Mouse (Mus musculus) layer of hippocampus, postnatal 14 days (tissue): ENCODE measurements around the gene Tmeff1. TPM values are rescaled to one million over a fixed set of nuclear protein-coding genes. Genes with fewer than 3 reads are reported as not detected.

Experiments
- DNase-seq, 2 experiments: peaks; one replicate each; pipeline ENCODE4 v3.0.0; 2021 to 2022; ENCODE audit warnings: low spot score in 2 of 2, mixed read lengths in 1 of 2
- total RNA-seq, 2 experiments: library from RNA; stranded (reverse); gene quantifications; 2 replicates each; pipeline ENCODE4 v1.2.3; 2021

The Tmeff1 gene
- total RNA-seq, 2 experiments from 2014 or later, result 138 to 147 TPM

DNA sequence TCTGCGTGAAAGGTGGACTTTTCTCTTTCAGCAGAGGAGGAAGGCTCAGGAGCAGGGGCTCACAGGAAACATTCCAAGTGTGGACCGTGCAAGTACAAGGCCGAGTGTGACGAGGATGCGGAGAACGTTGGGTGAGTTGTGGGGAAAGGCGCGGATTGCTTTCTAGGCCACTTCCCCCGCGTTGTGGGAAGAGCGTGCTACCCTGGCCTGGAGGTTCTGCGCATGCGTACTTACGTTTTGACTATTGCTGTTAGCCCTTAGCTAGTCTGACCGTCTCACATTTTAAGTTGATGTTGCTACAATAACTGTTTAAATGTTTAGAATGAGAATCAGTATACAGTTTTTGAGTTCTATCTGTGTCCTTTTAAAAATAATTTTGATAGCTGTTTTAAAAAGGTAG lies 32.2 kb downstream of the Tmeff1 start:
- DNase-seq, result no peak

DNA sequence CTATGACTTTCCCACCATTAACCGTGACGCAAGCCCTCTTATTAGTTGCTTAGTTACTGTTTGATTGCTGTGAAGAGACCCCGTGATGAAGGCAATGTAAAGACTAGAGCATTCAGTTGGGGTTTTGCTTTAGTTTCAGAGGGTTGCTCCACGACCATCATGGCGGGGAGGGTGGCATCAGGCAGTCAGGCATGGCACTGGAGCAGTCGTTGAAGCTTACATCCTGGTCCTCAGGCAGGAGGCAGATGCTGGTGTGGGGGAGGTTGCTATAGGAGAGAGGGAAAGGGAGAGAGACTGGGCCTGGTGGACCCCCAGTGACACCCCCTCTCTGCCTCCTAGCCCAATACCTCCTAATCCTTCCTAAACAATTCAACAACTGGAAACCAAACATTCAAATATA lies 35.1 kb downstream of the Tmeff1 start:
- DNase-seq, result no peak

DNA sequence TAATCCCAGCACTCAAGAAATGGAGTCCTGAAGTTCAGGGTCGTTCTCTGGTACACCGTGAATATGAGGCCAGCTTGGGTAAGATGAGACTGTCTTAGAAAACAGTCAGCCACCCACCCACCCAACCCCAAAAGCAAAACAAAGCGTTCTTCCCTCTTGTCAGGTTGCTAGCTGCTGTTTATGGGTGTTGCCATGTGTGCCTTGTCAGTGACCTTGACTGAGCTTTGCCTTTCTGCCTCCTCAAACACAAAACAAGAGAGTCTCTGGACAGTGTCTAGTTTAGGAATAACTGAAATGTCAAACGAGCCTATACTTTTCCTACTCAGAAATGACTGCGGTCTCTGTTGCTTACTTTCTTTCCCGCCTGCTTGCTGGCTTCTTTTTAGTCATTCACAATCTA lies 37.3 kb downstream of the Tmeff1 start:
- DNase-seq, result no peak

DNA sequence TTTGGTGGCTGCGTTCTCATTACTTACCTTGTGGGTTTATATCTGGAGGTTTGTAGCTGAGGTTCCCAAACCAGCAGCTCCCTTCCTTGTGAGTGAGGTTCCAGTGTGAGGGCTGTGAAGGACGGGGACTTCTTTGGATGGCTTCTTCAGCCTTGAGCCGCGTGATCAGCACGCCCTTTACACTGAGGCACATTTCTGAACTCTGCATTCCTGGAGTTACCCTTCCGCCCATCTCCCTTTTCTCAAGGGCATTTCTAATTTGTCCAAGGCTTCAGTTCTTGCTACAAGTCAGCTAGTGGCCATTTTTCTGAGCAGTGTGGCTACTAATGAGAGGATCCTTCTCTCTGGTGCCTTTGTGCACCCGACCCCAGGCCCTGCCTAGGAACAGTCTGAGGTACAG lies 38.0 kb downstream of the Tmeff1 start:
- DNase-seq, result no peak

DNA sequence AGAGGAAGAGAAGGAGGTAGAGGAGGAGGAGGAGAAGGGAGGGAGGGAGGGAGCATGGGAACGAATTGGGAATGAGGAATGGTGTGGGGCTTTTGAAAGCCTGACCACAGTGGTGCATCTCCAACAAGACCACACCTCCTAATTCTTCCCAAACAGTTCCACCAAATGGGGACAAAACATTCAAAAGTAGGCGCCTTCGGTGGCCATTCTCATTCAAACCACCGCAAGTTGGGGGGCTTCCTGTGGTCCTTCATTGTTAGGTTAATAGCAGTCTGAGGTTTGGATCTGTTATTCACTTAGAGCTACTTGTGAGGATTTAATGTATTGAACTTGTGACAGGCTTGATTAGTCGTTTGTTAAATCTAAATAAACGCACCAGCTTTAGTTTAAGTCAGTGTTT lies 40.0 kb downstream of the Tmeff1 start:
- no peak for DNase-seq

DNA sequence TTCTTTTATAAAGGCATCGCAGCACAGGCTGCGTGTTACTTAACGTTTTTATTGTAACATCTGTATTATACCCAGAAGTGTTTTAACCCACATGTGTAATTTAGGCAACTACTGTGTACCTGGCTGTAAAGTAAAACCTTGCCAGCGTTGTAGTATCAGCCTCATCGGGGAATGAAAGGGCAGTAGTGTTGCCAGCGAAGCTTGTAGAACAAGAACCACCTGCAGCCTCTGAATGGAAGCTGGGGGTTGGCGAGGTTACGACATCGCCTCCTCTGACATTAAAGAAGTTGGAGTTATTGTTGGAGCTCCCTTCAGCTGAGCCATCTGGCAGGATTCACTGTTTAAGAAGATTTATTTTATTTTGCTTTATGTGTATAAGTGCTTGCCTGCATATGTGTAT lies 40.9 kb downstream of the Tmeff1 start:
- no peak for DNase-seq

DNA sequence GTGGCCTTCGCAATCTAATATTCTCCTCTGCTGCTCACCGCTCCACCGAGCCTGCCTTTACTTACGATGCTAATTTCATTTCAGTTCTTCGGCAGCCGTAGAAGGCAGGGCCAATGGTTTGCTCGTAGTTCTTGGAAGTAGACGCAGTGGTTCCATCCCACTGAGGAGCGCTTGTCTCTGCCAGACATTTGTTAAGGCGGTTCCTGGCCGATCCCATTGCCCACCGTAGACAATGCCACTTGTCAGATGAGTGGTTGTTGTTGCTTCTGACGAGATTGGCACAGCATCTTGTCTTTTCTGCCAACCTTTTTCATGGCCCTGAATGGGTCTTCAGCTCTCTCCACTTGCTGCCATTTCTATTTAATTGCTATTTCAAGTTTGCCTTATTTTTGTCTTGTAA lies 44.5 kb downstream of the Tmeff1 start:
- DNase-seq, result peak in 1 of 2 experiments; percentile 62

DNA sequence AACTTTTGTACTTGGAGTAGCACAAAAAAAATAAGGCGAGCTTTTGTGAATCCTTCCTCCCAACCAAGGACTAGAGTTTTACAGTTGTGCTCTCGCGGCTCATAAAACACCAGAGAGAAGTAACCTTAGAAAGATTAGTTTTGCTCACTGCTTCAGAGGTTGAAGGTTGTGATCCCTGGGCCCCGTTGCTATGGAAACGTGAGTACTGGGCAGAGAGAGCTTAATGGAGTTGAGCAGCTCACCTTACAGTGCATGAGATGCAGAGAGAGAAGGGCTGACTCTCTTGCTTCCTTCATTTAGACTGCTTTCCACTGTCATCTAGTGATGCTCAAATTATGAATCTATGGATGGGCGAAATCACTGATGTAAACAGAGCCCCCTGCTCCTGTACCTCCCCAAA lies 48.6 kb downstream of the Tmeff1 start:
- no peak for DNase-seq

DNA sequence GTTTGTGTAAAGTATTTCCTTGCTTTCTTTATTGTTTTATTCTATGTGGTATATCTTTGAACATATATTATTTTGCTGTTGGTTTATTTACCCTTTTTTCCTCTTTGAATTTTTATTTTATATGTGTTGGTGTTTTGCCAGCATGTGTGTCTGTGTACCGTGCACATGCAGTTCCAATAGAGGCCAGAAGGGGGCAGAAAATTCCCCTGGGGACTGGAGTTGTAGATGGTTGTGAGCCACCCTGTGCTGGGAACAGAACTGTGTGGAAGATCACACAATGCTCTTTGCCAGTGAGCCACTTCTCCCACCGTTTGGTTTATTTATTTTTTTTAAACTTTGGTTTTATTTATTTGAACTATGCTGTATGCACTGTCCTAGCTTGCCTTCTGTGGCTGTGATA lies 49.1 kb downstream of the Tmeff1 start:
- DNase-seq, result no peak

DNA sequence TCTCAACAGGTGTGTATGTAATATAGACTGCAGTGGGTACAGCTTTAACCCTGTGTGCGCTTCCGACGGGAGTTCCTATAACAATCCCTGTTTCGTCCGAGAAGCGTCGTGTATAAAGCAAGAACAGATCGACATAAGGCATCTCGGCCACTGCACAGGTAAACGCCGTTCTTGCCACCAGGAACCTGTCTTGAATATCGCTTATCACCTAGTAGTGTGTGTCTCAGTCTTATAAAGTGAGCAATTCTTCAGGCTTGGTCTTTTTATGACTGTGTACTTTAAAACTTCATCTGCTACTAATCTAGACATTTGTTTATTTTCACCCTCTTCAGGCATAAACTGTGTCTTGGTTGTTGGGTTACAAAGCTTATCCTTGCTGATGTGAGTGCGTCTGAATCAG lies 51.9 kb downstream of the Tmeff1 start:
- DNase-seq, result no peak

DNA sequence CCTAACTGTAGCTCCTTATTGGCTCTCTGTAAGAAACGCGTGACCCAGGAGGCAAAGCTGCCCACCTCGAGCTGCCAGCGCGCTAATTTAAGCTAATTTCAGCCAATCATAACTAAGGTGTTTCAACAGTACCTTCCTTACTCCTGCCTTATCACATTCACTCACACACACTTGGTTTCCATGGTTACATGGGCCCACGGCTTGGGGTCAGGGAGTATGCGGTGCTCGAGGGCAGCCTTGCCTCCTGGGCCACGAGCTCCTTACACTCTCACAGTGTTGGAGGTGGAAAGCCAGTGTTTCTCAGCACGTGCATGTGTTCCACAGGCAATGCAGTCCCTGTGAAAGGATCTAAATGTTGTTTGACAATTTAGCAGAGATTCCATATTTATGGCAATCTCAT lies 53.2 kb downstream of the Tmeff1 start:
- no peak for DNase-seq

DNA sequence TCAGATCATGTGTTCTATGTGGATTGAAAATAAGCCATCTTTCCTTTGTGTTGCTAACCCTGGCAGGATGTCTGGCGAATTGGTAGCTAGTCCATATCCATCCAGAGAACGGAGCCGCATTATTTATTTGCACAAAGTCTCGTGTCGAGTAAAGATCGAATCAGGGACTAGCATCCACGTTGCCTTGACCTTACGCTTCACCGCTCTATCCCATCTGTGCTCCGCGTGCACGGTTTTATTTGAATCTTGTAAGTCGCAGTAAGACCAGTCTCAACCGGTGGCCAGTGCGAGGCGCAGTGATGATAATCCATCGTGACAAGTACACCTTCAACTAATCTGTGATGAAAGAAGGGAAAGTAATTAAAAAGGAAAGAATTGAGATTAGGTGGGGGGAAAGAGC lies 54.5 kb downstream of the Tmeff1 start:
- DNase-seq, result no peak

DNA sequence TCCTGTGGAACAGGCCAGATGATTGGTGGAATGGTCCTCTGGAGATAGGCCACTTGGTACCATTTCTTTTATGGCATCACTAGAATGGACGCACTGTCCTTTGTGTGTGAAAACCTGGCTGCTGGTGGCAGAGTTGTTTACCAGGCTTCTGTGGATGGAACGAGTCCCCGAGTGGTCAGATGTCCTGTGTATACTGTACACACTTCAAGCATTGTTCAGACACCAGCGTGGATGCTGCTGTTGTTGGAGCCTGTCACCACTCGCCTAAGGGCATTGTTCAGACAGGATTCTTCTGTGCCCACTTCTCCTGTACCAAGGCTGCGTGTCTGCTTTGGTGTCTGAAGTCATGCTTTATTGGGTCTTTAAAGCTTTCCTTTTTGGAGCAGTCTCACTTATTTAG lies 58.8 kb downstream of the Tmeff1 start:
- DNase-seq, result no peak

DNA sequence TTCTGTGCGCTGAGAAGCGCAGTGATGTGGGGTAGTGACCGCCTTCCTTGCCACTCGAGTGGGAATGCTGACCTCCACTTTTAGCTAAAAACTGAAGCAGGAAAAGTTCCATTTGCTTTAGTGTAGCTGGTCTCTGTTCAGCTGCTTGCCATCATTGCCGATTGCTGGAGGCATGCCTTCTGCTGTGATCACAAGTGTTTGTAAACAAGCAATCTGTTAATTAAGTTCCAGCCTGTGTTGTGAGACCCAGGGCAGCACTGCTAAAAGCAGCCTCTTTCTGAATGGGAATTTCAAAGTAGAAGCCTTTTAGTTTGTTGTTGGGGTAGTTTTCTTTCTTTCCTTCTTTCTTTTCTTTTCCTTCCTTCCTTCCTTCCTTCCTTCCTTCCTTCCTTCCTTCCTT lies 61.2 kb downstream of the Tmeff1 start:
- DNase-seq, result peak in 1 of 2 experiments; percentile 43

DNA sequence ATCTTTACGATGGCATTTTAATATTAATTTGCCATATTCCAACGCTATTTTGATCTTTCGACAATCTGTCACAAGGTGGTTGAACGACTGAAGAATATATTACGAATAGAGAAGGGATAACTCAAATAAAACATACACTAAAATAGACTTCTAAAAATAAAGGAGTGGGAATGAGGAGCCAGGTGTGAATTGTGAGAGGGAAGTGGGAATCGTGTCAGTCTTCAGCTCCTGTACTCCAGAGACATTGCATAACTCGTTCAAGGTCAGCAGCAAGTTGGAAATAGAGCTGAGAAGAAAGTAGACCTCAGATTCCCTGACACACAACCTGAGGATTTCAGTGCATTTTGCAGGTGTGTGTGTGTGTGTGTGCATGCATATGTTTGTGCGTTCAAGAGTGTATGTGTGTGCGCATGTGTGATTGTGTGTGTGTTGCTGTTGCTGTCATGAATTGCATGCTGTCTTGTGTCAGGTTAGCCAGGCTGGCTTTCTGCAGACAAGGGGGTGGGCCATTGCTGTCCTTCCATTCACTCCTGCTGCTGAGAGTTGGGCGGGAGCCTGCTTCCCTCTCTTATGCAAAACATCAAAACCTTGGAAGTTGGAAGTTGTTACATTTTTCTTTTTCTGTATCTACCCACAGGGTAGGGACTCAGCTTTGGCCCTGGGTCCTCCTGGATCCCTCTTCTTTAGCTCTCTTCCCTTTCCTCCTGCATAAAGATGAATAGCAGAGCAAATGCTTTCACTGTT lies 65.8 kb downstream of the Tmeff1 start:
- no peak for DNase-seq

DNA sequence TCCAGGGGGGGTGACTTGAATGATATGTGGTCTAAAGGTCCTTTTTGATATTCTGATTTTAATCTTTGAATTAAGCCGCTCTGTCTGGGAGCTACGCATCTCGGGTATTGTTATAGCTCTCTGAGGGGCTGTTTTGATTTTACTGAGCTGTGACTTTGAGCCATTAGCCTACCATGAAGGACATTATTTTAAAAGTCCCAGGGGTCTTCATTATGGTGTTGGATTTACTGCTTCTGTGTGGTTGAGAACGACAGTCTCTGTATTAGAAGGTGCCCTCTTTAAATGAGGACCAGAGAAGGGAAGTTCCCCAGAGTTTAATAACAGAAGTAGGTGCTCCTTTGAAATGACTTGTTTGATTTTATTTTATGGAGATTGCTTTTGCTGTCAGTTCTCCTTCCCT lies 69.1 kb downstream of the Tmeff1 start:
- DNase-seq, result no peak

DNA sequence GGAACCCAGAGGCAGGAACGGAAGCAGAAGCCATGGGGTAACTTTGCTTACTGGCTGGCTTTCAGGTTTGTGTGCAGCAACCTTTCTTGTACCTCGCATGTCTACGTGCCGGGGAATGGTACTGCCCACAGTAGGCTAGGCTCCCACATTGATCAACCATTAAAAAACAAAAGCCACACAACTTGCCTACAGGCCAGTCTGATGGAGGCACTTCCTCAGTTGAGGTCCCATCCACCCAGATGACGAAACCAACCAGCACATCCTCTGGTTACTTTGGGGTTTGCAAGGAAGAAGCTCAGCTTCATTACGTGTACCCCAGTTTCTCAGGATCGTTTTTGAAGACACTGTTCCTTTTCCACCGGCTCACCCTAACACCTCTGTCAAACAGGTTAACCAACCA lies 71.6 kb downstream of the Tmeff1 start:
- no peak for DNase-seq

DNA sequence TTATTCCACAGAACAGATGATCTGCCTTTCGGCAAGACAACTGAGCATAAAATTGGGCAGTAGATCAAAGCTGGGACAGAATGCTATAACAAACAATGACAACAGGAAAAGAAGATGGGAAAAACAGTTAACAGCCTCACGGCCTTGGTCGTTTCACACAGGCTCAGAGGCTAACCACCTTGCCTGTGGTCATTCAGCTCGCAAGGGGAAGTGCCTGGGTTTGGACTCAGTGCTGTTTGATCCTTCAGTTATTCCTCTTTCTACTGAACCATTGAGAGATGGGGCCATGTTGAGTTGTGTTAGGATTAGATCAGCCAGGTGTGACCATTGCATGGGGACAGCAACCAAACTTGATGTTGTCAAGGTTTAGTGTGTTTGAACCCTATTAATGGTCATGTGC lies 75.2 kb downstream of the Tmeff1 start:
- no peak for DNase-seq

DNA sequence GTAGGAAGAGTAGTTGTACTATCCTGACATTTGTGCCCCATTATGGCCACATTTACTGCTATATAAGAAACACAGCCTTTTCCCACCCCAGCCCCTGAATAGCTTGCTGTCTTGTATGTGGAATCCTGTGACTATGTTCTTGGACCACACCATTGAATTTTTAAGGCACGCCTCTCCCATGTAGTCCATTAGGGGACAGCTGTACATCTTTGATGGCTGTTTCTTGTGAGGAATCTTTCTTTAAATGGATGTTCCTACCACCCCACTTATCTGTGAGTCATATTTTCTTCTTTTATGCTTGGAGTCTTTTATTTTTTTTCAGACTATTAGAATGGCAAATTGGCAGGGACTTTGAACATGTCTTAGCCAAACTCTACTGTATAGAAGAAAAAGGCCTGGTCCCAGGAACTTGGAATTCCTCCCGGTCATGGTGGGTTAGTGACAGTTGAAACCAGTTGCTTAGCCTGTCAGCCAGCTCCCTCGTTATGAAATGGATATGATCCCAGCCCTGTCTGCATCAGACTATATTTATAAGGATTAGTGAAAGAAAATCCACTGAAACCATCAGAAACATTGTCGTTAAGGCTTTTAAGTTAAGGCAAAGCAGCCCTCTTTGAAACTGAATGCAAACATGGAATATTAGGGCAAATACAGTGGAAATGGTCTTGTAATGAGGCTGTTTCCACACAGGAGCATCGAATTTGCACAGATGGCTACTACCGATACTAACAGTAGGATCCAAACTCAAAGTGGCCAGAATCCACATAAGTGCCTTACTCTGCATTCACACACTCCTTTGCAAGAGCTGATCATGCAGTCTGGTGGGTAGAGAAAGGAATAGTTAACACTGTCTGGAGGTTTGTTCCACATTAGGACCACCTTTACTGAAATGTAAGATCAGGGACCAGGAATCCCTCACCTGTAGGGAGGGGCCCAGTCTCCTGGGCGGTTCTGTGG lies 75.9 kb downstream of the Tmeff1 start:
- DNase-seq, result no peak

DNA sequence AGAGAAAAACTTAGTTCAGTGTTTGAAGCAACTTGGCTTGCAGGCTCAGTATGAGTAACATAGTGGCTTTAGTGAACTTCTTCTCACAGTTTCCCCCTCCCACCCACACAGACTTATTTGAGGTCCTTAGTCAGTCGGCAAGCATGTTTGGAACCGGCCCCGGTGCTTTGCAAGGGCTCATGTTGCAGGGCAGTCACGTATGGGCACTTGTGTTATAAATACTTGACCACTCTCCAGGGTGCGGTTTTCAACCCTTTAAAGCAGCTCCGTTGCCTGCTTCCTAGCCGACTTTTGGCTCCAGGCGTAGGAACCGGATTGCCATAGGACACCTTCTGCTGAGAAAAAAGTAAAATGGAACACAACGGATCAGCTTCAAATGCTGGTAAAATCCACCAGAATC lies 78.3 kb downstream of the Tmeff1 start, which contains the start of gene Cavin4:
TSS of gene Cavin4 (plus strand) at position 244 of the 400 bp plus-strand sequence.
- no peak for DNase-seq

DNA sequence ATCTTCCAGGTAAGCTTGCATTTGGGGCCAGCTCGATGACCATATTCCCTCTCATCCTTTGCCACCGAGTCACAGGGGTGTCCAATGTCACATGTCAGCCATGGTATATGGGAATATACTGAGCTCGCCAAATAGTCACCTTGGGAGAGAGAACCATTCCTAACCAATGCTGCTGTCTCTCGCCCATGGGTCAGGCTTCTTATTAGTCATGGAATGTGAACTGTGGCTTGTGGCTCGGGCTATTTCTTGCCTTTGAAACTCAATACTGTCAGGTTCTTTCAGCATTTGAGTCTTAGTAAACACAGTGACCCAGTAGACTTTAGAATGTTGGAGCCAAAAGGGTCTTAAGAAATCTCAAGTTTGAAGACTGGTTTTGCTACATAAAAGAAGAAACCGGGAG lies 79.0 kb downstream of the Tmeff1 start:
- no peak for DNase-seq

DNA sequence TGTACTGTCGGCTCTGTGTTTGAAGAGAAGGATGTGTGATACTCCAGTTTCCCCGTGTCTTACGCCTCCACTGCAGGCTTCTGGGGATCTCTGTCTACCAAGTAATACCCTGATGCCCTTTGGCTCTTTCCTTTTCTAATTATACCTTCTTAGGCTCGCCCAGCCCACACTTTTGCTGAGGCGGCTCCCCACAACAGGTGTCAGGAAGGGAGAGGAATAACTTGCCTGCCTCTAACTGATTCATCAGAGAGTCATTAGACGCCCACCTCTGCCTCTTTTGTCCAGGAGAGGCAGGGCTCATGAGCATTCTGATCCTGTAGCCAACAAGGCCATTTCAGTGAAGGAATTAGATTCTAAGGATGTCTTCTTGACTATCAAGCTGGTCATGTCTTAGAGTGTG lies 82.3 kb downstream of the Tmeff1 start:
- no peak for DNase-seq
